Mouse (Mus musculus): ENCODE measurements at regions not wholly inside any gene's neighbourhood (a gene's known extent, or its start where the extent isn't known, plus 50 kb on each side); places are given as distances from the start of the nearest gene placed in this dataset.

GRCm38 (mm10) chr17:80800877-80801276, 72.6 kb upstream of the Map4k3 start:
- TF ChIP-seq CTCF (IDR thresholded peaks at IDR 0.05; ENCODE audit: extremely low read depth, insufficient read depth, insufficient read length, insufficient replicate concordance), result no peak
- TF ChIP-seq POLR2A (IDR thresholded peaks at IDR 0.05; ENCODE audit: low read depth, low read length), result no peak
